In genomic region chr5:86407191-86407590, GRCm38 (mm10) we compare ENCODE assay signal across 28 mouse cellular contexts. TPM values are rescaled to one million over a fixed set of nuclear protein-coding genes. Genes with fewer than 3 reads are reported as not detected.
"Had no signal": no experiment of that assay in that cellular context is flagged by ENCODE, and none has a peak within 500 bp of the region (broad histone marks: within the 10 kb centered on the region; RNA-seq: fewer than 3 reads in every experiment).

No protein-coding gene starts in this region.

- ATAC-seq: hindbrain, embryonic 16.5 days; inflammation-experienced regulatory T-cells, adult 6 months; intestine, embryonic 15.5 days; intestine, postnatal 0 days had no signal

- DNase-seq: gastrocnemius, postnatal 14 days; heart, adult 18-20 months; heart, postnatal 10 days; heart, postnatal 4 days; kidney, adult 18-20 months; kidney, adult 8-10 months; kidney, postnatal 14 days; kidney, postnatal 36 days; layer of hippocampus, adult 9-11 months; layer of hippocampus, postnatal 36 days; liver; liver, embryonic 13.5 days had no signal

RNA-seq across cellular contexts. Expression of gene Tmprss11d, which starts 34.0 kb away (rescaled TPM):
- total RNA-seq: gastrocnemius, adult 18-20 months; gastrocnemius, adult 8-10 months; gastrocnemius, postnatal 14 days; gastrocnemius, postnatal 4 days; granulocyte monocyte progenitor cell, adult 5-6 weeks; heart, adult 18-20 months; heart, adult 8-10 months; heart, postnatal 10 days; heart, postnatal 25 days; heart, postnatal 4 days; layer of hippocampus, adult 18-20 months; layer of hippocampus, adult 8-10 months; layer of hippocampus, postnatal 14 days; layer of hippocampus, postnatal 36 days; left cerebral cortex, adult 2 months; left cerebral cortex, postnatal 14 days; left cerebral cortex, postnatal 36 days had no signal
